Mouse (Mus musculus) MEL-GATA-1-ER (cell line): ENCODE data around the gene Sapcd2.
"Not testable (repeated sequence)": the region's sequence is repeated elsewhere in the genome, so short reads cannot be mapped to it uniquely, and the experiment has no call there.

Experiments used
- DNase-seq: peaks from one replicate; pipeline ENCODE4 v3.0.0-alpha.2; 2012; ENCODE audit warnings: low read depth; ENCODE audit errors: extremely low read depth

Gene Sapcd2

GRCm38 (mm10) chr2:25372644-25373391 is 697 bp downstream of the Sapcd2 start:
- DNase-seq: no peak

- DNase-seq: no peak
These were observed 1.3 kb downstream of the Sapcd2 start for GRCm38 (mm10) chr2:25373431-25373830.

GRCm38 (mm10) chr2:25376589-25376988 is 4.5 kb downstream of the Sapcd2 start:
- DNase-seq: no peak

- DNase-seq: no peak
These were observed 12.4 kb downstream of the Sapcd2 start for GRCm38 (mm10) chr2:25384492-25384891.

GRCm38 (mm10) chr2:25391266-25391665 is 19.1 kb downstream of the Sapcd2 start:
- DNase-seq: no peak

GRCm38 (mm10) chr2:25394281-25395221 is 22.4 kb downstream of the Sapcd2 start:
- DNase-seq: no peak

- DNase-seq: no peak
These were observed 23.8 kb downstream of the Sapcd2 start, which contains the start of gene Entpd2 for GRCm38 (mm10) chr2:25395721-25396596. Entpd2 (plus strand) TSS chr2:25395874.

GRCm38 (mm10) chr2:25396597-25396983 is 24.5 kb downstream of the Sapcd2 start:
- DNase-seq: no peak

GRCm38 (mm10) chr2:25397010-25397409 is 24.9 kb downstream of the Sapcd2 start:
- DNase-seq: no peak

- no peak for DNase-seq
These were observed 25.9 kb downstream of the Sapcd2 start for GRCm38 (mm10) chr2:25398065-25398464.

- no peak for DNase-seq
These were observed 26.9 kb downstream of the Sapcd2 start, which contains the start of gene Npdc1 for GRCm38 (mm10) chr2:25399051-25399450. Npdc1 (plus strand) TSS chr2:25399351.

GRCm38 (mm10) chr2:25400291-25400690 is 28.2 kb downstream of the Sapcd2 start:
- no peak for DNase-seq

- no peak for DNase-seq
These were observed 28.6 kb downstream of the Sapcd2 start for GRCm38 (mm10) chr2:25400764-25401163.

- DNase-seq: peak; percentile 57
These were observed 30.4 kb downstream of the Sapcd2 start for GRCm38 (mm10) chr2:25402377-25402971.

- no peak for DNase-seq
These were observed 31.0 kb downstream of the Sapcd2 start for GRCm38 (mm10) chr2:25402972-25403601.

GRCm38 (mm10) chr2:25403994-25404393 is 31.9 kb downstream of the Sapcd2 start:
- no peak for DNase-seq

- no peak for DNase-seq
These were observed 36.8 kb downstream of the Sapcd2 start for GRCm38 (mm10) chr2:25408908-25409307.

- not testable (repeated sequence) for DNase-seq
These were observed 41.3 kb downstream of the Sapcd2 start for GRCm38 (mm10) chr2:25413436-25413835.

- DNase-seq: no peak
These were observed 45.3 kb downstream of the Sapcd2 start for GRCm38 (mm10) chr2:25417426-25417825.

- DNase-seq: peak; percentile 49
These were observed 49.8 kb downstream of the Sapcd2 start for GRCm38 (mm10) chr2:25421896-25422295.
